Mouse (Mus musculus): ENCODE data around the gene Opalin. TPM values are rescaled to one million over a fixed set of nuclear protein-coding genes. Genes with fewer than 3 reads are reported as not detected.

Opalin gene
- polyA plus RNA-seq, 1 experiment from 2014 or later, result not detected

- no peaks in the 10 kb centered on the region for H3K27me3 ChIP-seq (replicated peaks; ENCODE audit: control insufficient read depth, insufficient read depth, low read length)
- H3K9me3 ChIP-seq (ENCODE audit: control insufficient read depth, low read length), result no peaks in the 10 kb centered on the region
- peak; percentile 80 for ATAC-seq
- H3K4me3 ChIP-seq (replicated peaks; ENCODE audit: low read length), result no peak overlapping the region
- H3K4me2 ChIP-seq (ENCODE audit: low read length), result peak overlapping the region; percentile 25; the same call in 1 of the 2 replicates
- H3K9ac ChIP-seq (replicated peaks; ENCODE audit: low read depth, low read length), result no peak overlapping the region
- H3K27ac ChIP-seq (ENCODE audit: low read length), result no peak overlapping the region
- WGBS, result 7% methylated on average over 8 of the region's 8 CpGs
- H3K36me3 ChIP-seq (ENCODE audit: control insufficient read depth, insufficient read depth), result no peaks in the 10 kb centered on the region
- peaks cover 26% of the 10 kb centered on the region for H3K4me1 ChIP-seq (replicated peaks; ENCODE audit: control insufficient read depth, insufficient read depth, low read length)
Observed at GRCm38 (mm10) chr19:41109496-41109895, 32.6 kb upstream of the Opalin start.

DNA sequence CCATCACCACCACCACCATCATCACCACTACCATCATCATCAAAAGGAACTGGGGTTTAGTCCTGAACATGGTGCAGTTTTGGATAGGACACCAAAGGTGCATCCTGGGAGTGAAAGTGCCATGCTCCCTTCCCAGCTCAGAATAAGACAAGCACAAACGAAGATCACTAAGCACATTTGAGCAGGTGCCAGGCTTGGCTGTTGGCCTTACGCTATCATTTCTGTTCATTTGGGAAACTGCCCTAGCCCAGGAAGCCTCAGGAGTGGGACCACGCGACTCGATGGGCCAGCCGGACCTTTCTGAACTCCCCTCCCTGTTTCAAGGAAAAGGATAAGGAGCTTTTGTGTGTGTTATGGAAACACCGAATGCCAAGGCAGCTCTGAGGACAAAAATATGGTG, 31.8 kb upstream of the Opalin start:
- ATAC-seq, result no peak
- WGBS, result 39% methylated on average over 7 of the region's 7 CpGs
- Histone ChIP-seq H3K27me3 (replicated peaks; ENCODE audit: control insufficient read depth, insufficient read depth, low read length) (no peaks in the 10 kb centered on the region), H3K9me3 (ENCODE audit: control insufficient read depth, low read length) (no peaks in the 10 kb centered on the region), H3K9ac (replicated peaks; ENCODE audit: low read depth, low read length) (no peak overlapping the region), H3K36me3 (ENCODE audit: control insufficient read depth, insufficient read depth) (no peaks in the 10 kb centered on the region), H3K4me3 (replicated peaks; ENCODE audit: low read length) (no peak overlapping the region), H3K27ac (ENCODE audit: low read length) (no peak overlapping the region), H3K4me2 (ENCODE audit: low read length) (no peak overlapping the region), H3K4me1 (replicated peaks; ENCODE audit: control insufficient read depth, insufficient read depth, low read length) (peaks cover 18% of the 10 kb centered on the region)

- Histone ChIP-seq H3K4me2 (ENCODE audit: low read length) (no peak overlapping the region), H3K36me3 (ENCODE audit: control insufficient read depth, insufficient read depth) (no peaks in the 10 kb centered on the region), H3K9ac (replicated peaks; ENCODE audit: low read depth, low read length) (no peak overlapping the region), H3K4me3 (replicated peaks; ENCODE audit: low read length) (no peak overlapping the region), H3K27me3 (replicated peaks; ENCODE audit: control insufficient read depth, insufficient read depth, low read length) (no peaks in the 10 kb centered on the region), H3K27ac (ENCODE audit: low read length) (no peak overlapping the region), H3K4me1 (replicated peaks; ENCODE audit: control insufficient read depth, insufficient read depth, low read length) (peaks cover 18% of the 10 kb centered on the region), H3K9me3 (ENCODE audit: control insufficient read depth, low read length) (no peaks in the 10 kb centered on the region)
- ATAC-seq, result no peak
- 70% methylated on average over 8 of the region's 8 CpGs for WGBS
Observed at GRCm38 (mm10) chr19:41107530-41107929, 30.6 kb upstream of the Opalin start.

DNA sequence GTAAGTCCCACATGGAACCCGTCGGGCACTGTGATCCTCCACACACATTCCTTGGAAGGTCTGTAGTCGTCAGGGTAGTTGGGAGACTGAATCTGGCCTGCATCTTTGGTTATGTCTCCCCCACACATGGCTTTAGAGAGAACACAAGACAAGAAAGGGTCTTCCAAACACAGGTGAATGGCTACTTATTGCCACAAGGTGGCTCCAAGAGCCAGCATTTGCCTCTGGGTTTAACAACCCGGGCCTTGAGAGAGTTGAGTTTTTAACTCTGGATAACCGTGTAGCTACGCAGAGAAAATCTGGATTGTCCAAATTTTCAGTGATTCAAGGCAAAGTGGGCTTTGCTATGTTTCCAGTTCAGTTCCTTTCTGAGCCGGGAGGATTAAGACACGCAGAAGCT, 28.0 kb upstream of the Opalin start:
- Histone ChIP-seq H3K9me3 (ENCODE audit: control insufficient read depth, low read length) (no peaks in the 10 kb centered on the region), H3K4me1 (replicated peaks; ENCODE audit: control insufficient read depth, insufficient read depth, low read length) (peaks cover 28% of the 10 kb centered on the region), H3K4me2 (ENCODE audit: low read length) (no peak overlapping the region), H3K4me3 (replicated peaks; ENCODE audit: low read length) (no peak overlapping the region), H3K27me3 (replicated peaks; ENCODE audit: control insufficient read depth, insufficient read depth, low read length) (no peaks in the 10 kb centered on the region), H3K9ac (replicated peaks; ENCODE audit: low read depth, low read length) (no peak overlapping the region), H3K36me3 (ENCODE audit: control insufficient read depth, insufficient read depth) (no peaks in the 10 kb centered on the region), H3K27ac (ENCODE audit: low read length) (no peak overlapping the region)
- WGBS, result 32% methylated on average over 8 of the region's 8 CpGs
- no peak for ATAC-seq

DNA sequence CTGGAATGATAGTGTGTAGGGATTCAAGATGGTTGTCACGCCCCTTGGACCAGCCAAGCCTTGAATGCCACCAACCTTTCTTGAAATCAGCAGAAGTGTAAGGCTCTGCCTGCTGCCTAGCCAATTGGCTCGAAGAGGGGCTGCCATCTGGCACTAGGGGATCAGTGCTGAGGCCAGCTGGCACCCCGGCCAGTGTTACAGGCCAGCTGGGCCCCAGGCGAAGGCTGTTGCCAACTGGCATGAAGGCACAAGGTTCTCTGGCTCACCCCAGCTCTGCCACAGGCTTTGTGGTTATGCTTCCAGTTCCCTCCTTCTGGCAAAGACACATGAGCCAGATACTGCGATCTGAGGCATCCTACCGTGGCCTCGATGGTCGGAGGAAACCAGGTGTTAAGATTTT, 24.5 kb upstream of the Opalin start:
- 39% methylated on average over 8 of the region's 8 CpGs for WGBS
- ATAC-seq, result peak; percentile 94
- H3K27ac ChIP-seq (ENCODE audit: low read length), result peak overlapping the region; percentile 76
- 0 out of 2 replicates have a peak, but pooled peaks cover 2% of the 10 kb centered on the region for H3K27me3 ChIP-seq (replicated peaks; ENCODE audit: control insufficient read depth, insufficient read depth, low read length)
- H3K4me1 ChIP-seq (replicated peaks; ENCODE audit: control insufficient read depth, insufficient read depth, low read length), result peaks cover 14% of the 10 kb centered on the region
- no peak overlapping the region for H3K9ac ChIP-seq (replicated peaks; ENCODE audit: low read depth, low read length)
- no peak overlapping the region for H3K4me3 ChIP-seq (replicated peaks; ENCODE audit: low read length)
- H3K4me2 ChIP-seq (ENCODE audit: low read length), result peak overlapping the region; percentile 8; the same call in 1 of the 2 replicates
- H3K9me3 ChIP-seq (ENCODE audit: control insufficient read depth, low read length), result no peaks in the 10 kb centered on the region
- H3K36me3 ChIP-seq (ENCODE audit: control insufficient read depth, insufficient read depth), result no peaks in the 10 kb centered on the region

GRCm38 (mm10) chr19:41100863-41101262, 23.9 kb upstream of the Opalin start:
- Histone ChIP-seq H3K4me2 (ENCODE audit: low read length) (peak overlapping the region; percentile 8; the same call in 1 of the 2 replicates), H3K36me3 (ENCODE audit: control insufficient read depth, insufficient read depth) (no peaks in the 10 kb centered on the region), H3K4me3 (replicated peaks; ENCODE audit: low read length) (no peak overlapping the region), H3K9me3 (ENCODE audit: control insufficient read depth, low read length) (no peaks in the 10 kb centered on the region), H3K4me1 (replicated peaks; ENCODE audit: control insufficient read depth, insufficient read depth, low read length) (peaks cover 14% of the 10 kb centered on the region), H3K27ac (ENCODE audit: low read length) (peak overlapping the region; percentile 76), H3K27me3 (replicated peaks; ENCODE audit: control insufficient read depth, insufficient read depth, low read length) (0 out of 2 replicates have a peak, but pooled peaks cover 2% of the 10 kb centered on the region), H3K9ac (replicated peaks; ENCODE audit: low read depth, low read length) (no peak overlapping the region)
- peak; percentile 73 for ATAC-seq
- 49% methylated on average over 7 of the region's 7 CpGs for whole genome bisulfite sequencing

- no peak overlapping the region for H3K9ac ChIP-seq (replicated peaks; ENCODE audit: low read depth, low read length)
- 0 out of 2 replicates have a peak, but pooled peaks cover 2% of the 10 kb centered on the region for H3K27me3 ChIP-seq (replicated peaks; ENCODE audit: control insufficient read depth, insufficient read depth, low read length)
- H3K4me2 ChIP-seq (ENCODE audit: low read length), result no peak overlapping the region
- H3K9me3 ChIP-seq (ENCODE audit: control insufficient read depth, low read length), result no peaks in the 10 kb centered on the region
- no peak for ATAC-seq
- H3K4me1 ChIP-seq (replicated peaks; ENCODE audit: control insufficient read depth, insufficient read depth, low read length), result peaks cover 14% of the 10 kb centered on the region
- no peak overlapping the region for H3K27ac ChIP-seq (ENCODE audit: low read length)
- no peak overlapping the region for H3K4me3 ChIP-seq (replicated peaks; ENCODE audit: low read length)
- 52% methylated on average over 4 of the region's 4 CpGs for WGBS
- H3K36me3 ChIP-seq (ENCODE audit: control insufficient read depth, insufficient read depth), result no peaks in the 10 kb centered on the region
Observed at GRCm38 (mm10) chr19:41097038-41097437, 20.1 kb upstream of the Opalin start.

DNA sequence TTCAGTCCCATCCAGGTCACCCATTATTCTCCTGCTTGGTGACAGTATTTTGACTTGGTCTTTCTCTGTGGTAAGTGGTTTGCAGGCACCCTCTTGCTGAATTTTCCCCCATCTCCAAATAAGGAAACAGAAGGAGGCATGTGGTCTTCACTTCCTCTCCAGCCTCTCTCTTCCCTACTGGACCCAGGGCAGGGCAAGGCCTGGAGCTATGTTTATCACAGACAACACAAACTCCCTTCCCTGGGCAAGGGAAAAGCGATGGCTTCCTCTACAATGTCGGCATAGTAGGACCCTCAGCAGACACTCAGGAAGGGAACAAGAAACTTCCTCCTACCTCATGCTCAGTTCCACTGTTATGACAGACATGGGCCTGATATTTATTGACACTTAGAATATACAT, 15.0 kb upstream of the Opalin start:
- Histone ChIP-seq H3K27ac (ENCODE audit: low read length) (no peak overlapping the region), H3K36me3 (ENCODE audit: control insufficient read depth, insufficient read depth) (no peaks in the 10 kb centered on the region), H3K4me3 (replicated peaks; ENCODE audit: low read length) (no peak overlapping the region), H3K9ac (replicated peaks; ENCODE audit: low read depth, low read length) (no peak overlapping the region), H3K4me2 (ENCODE audit: low read length) (no peak overlapping the region), H3K27me3 (replicated peaks; ENCODE audit: control insufficient read depth, insufficient read depth, low read length) (no peaks in the 10 kb centered on the region; the same call in 1 of the 2 replicates), H3K9me3 (ENCODE audit: control insufficient read depth, low read length) (no peaks in the 10 kb centered on the region), H3K4me1 (replicated peaks; ENCODE audit: control insufficient read depth, insufficient read depth, low read length) (peaks cover 4% of the 10 kb centered on the region; the same call in 1 of the 2 replicates)
- 98% methylated on average over 2 of the region's 2 CpGs for WGBS
- no peak for ATAC-seq

DNA sequence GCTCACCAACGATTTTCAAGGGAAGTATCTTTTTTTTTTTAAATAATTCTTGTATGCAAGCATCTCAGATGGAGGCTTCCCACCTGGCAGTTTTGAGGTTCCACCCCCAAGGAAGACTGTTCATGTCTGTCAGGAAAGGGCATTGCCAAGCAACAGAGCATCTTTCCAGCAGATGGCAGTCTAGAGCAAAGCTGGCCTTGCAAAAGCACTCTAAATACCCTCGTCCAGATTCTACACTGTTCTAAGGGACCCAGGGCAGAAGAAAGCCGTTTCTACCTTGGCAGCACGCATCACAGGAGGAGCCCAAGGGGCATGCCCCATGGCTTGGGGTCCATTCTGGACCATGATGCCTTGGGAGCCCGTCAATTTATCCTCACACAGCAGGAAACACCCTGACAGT, 12.9 kb upstream of the Opalin start:
- Histone ChIP-seq H3K4me1 (replicated peaks; ENCODE audit: control insufficient read depth, insufficient read depth, low read length) (peaks cover 4% of the 10 kb centered on the region; the same call in 1 of the 2 replicates), H3K9ac (replicated peaks; ENCODE audit: low read depth, low read length) (0 out of 2 replicates have a peak overlapping the region, but pooled peaks have one; percentile 4), H3K27ac (ENCODE audit: low read length) (no peak overlapping the region), H3K4me2 (ENCODE audit: low read length) (no peak overlapping the region), H3K9me3 (ENCODE audit: control insufficient read depth, low read length) (no peaks in the 10 kb centered on the region), H3K4me3 (replicated peaks; ENCODE audit: low read length) (no peak overlapping the region), H3K27me3 (replicated peaks; ENCODE audit: control insufficient read depth, insufficient read depth, low read length) (no peaks in the 10 kb centered on the region; the same call in 1 of the 2 replicates), H3K36me3 (ENCODE audit: control insufficient read depth, insufficient read depth) (no peaks in the 10 kb centered on the region)
- WGBS, result 9% methylated on average over 5 of the region's 5 CpGs
- peak; percentile 41 for ATAC-seq

DNA sequence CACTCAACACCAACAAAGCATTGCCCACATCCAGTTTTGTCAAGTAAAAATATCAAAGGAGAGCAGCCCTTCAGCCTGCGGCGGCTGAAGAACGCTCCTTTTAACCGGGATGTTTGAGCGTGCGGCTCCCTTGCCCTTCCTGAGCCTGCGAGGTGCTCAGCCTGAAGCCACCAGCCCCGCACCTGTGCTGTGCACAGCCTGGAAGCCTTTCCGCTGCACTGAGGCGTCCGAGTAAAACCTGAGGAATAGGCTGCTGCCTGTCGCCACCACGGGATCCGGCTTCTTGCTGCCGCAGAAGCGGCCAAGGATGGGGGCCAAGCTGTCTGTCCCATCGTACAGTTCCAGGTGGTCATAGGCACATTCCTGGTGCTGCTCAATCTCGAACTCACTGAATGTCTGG, 11.6 kb upstream of the Opalin start:
- Histone ChIP-seq H3K4me3 (replicated peaks; ENCODE audit: low read length) (no peak overlapping the region), H3K4me2 (ENCODE audit: low read length) (no peak overlapping the region), H3K4me1 (replicated peaks; ENCODE audit: control insufficient read depth, insufficient read depth, low read length) (peaks cover 4% of the 10 kb centered on the region; the same call in 1 of the 2 replicates), H3K9me3 (ENCODE audit: control insufficient read depth, low read length) (no peaks in the 10 kb centered on the region), H3K9ac (replicated peaks; ENCODE audit: low read depth, low read length) (no peak overlapping the region; the same call in 1 of the 2 replicates), H3K27me3 (replicated peaks; ENCODE audit: control insufficient read depth, insufficient read depth, low read length) (no peaks in the 10 kb centered on the region; the same call in 1 of the 2 replicates), H3K36me3 (ENCODE audit: control insufficient read depth, insufficient read depth) (no peaks in the 10 kb centered on the region), H3K27ac (ENCODE audit: low read length) (no peak overlapping the region)
- WGBS, result 41% methylated on average over 18 of the region's 18 CpGs
- ATAC-seq, result no peak

Data from forebrain, embryonic 16.5 days (tissue).